Mouse (Mus musculus) right cerebral cortex, postnatal 25 days (tissue): ENCODE data around the gene Rap1gap.

ENCODE experiments used
- DNase-seq: peaks from one replicate; pipeline ENCODE4 v3.0.0; 2022

Rap1gap gene

DNA sequence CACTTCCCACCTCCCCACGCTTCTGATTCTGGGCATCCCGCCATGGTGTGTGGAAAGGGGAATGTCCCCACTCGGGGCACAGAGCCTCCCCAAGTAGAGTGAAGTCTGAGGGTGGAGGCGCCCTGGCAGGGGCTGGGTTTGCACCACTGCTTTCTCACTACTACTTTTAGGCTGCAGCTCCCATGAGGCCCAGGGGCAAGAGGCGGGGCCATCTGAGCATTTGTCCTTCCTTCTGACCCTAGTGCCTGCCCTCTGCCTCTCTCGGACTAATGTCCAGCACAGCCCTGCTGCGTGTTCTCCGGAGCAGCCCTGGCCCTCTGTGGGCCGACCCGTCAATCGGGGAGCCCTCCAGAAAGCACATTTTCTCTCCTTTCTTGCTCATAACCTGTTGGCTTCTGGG lies 59.7 kb downstream of the Rap1gap start:
- DNase-seq = no peak

- DNase-seq = no peak
Measured at GRCm38 (mm10) chr4:137724766-137725165, 60.2 kb downstream of the Rap1gap start.

GRCm38 (mm10) chr4:137725541-137726145 lies 61.1 kb downstream of the Rap1gap start:
- no peak for DNase-seq

DNA sequence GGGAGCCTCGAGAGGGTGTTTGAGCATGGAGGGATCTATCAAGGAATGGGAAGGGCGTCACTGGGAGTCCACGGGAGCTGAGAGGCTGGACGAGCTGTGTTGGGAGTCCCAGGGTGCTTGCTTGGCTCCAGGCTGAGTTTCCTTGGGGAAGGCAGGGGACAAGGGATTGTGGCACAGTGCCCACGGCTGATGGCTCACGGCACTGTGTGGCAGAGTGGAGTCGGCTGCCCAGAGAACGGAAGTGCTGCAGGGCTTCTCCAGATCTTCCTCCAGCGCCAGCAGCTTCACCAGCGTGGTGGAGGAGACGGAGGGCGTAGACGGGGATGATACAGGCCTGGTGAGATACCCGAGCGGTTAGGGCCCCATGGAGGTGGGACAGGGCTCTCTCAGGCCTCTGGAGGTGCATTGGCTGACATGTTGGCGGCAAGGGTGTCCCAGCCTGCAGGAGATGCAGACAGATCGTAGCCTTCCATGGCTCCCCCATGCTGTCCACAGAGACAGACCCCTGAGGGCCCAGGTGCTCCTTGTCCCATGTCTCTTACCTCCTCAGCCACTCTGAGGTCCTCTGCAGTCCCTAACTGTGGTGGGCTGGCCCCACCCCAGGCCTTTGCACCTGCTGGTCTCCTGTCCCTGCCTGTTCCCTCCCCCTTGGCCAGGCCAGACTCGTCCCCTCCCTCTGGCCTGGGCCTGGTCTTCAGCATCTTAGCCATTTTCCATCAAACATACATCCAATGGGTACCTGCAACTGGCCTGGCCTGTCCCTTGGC lies 62.4 kb downstream of the Rap1gap start:
- DNase-seq = no peak

DNA sequence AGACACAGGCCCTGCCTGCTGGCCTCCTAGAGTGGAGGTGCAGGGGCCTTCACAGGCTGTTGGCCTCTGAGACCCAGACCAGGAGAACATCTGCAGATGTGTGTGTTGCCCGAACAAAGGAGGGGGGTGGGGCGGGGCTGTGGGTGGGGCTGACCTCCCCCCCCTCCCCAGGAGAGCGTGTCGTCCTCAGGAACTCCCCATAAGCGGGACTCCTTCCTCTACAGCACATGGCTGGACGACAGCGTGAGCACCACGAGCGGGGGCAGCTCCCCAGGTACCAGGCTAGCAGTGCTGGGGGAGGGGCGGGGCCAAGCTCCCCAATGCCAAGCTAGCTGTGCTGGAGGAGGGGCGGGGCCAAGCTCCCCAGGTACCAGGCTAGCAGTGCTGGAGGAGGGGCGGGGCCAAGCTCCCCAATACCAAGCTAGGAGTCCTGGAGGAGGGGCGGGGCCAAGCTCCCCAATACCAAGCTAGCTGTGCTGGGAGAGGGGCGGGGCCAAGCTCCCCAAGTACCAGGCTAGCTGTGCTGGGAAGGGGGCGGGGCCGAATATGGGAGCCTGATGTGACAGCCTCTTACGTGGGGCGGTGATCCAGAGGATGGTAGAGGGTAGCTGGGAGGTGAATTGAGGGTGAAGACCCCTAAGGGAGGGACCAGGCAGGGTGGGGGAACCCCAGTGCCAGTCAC lies 63.1 kb downstream of the Rap1gap start:
- DNase-seq = no peak

GRCm38 (mm10) chr4:137728399-137729154 lies 64.1 kb downstream of the Rap1gap start:
- peak; percentile 62 for DNase-seq

DNA sequence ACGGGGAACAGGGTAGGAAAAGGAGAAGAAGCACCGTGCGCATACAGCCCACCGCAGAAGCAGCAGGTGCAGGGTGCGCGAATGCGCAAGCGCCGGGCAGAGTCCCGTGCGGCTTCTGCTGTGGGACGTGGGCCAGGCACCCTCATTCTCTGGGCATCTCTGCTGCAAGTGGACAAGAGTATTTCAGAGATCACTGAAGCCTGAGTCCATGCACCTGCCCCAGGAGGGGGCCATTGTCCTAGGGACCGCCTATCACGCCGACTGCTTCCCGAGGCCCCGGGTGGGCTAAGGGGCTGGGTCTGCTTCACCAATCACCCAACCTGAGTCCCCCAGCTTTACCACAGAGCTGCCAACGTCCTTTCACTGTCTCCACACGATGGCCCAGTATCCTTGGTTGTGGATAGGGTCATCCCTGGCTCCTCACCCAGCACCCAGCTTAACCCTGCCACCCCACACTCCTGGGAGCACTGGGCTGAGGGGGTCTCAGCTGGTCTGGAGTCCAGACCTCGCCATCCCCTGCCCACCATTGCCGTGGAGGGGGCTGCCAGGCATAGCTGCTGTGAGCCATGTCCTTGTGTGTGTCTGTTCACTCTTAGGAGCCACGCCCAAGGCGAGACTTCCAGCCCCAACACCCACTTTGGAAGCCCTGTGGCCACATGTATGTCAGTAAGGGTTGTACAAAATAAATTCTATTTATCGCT lies 64.8 kb downstream of the Rap1gap start:
- no peak for DNase-seq

GRCm38 (mm10) chr4:137730134-137730533 lies 65.6 kb downstream of the Rap1gap start:
- DNase-seq = peak; percentile 85

DNA sequence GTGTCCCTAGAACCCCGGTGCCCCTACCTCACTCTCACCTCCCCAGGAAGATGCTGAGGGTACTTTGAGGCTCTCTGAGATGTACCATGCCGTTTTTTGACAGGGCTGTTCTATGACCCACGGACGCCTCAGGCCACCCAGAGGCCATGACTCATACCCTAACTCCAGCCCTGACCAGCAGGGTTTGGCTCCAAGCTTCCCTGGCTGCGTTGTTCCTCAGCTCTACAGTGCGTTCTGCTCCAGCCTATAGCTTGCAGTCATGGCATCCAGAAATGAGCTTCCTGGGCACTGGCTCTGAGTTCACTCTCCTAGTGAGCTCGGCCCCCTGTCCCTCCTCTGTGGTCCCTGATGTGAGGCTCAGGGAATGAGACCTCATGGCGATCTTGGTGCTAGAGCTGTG lies 66.2 kb downstream of the Rap1gap start:
- DNase-seq = no peak

GRCm38 (mm10) chr4:137731891-137732290 lies 67.4 kb downstream of the Rap1gap start:
- no peak for DNase-seq

DNA sequence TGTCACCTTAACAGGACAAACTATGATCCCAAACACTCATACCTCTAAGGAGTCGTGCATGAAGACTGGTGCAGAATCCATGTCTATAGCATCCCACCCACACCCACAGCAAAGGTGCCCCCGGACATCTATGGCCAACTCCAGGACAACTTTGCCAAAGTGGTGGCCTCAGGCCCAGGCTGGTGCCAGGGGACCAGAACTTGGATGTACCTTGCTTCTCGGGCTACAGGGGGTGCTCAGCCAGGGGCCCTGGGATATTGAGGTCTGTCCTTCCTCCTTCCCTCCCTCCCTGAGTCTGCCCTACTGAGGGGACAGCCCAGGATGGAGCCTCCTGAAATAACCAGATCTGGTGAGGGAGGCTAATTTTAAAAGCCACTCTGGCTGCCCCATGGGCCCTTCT lies 67.8 kb downstream of the Rap1gap start:
- DNase-seq = no peak

DNA sequence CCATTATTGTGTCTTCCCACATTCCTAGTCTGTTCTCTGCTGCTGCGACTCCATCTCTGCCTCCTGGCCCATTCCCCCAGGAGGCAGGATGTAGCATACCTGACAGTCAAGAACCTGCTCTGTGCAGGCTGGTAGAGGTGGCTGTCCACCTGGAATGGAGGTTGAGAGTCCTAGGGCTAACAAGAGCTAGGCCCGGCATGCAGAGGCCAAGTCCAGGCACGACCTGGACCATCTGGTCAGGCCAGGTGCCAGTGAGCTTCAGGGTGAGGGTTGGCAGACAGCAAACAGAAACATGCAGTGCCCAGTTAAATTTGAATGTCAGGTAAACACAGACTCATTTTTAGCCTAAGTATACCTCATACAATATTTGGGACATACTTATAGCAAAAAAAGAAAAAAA lies 68.4 kb downstream of the Rap1gap start:
- DNase-seq = no peak

- DNase-seq = no peak
Measured at GRCm38 (mm10) chr4:137733459-137733858, 68.9 kb downstream of the Rap1gap start.

- no peak for DNase-seq
Measured at GRCm38 (mm10) chr4:137736220-137736701, 71.7 kb downstream of the Rap1gap start.

DNA sequence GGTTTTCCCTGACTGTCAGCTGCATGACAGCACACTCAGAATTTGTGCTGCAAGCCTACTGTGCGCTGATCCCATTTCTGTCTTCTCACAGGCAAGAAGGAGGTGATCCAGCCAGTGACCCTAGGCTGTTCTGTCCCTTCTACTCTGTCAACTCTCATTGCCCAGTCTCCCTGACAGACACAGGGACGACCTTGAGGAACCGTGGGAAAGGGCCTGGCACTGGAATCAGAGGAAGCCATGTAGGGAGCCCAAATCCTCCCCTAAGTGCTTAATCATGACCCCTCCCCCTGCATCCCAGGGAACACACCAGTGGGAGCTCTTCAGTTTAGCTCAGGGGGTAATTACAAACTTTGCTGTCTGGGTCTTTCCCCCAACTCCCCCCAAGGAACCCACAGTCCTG lies 73.2 kb downstream of the Rap1gap start:
- DNase-seq = no peak

- no peak for DNase-seq
Measured at GRCm38 (mm10) chr4:137739151-137739923, 74.8 kb downstream of the Rap1gap start.

DNA sequence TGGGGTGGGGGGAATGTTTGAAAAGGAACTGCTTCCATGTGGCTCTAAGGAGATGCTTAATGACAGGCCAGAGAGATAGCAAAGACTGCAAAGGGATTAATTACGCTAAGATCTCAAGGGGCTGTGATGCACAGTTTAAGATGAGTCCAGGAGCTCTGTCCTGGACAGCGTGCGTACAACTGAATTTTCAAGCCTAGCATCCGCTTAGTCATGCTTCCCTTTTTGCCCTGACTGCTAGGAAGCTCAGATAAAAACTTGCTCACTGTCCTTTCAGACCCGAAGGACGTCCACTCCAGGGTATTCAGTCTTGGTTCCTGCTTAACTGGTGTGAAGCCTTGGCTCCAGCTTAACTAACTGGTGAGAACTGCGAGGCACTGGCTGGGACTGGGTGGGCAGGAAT lies 75.8 kb downstream of the Rap1gap start:
- no peak for DNase-seq

DNA sequence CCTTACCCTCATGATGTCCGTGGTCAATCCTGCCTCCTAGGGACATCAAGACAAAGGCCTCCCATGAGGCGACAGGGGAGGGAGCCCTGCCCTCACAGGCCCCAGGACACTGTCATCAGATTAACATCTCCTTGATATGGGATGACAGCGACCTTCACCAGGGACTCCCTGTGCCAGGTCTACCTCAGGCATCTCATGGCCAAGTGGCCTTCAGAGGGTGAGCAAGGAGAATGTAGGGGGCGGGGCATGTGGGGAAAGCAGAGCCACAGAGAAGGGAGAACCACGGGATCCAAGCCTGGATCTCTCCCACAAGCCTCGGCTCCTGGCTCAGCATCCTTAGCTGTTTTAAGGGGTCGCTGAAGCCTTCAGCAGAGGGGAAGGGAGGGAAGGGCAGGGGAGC lies 79.3 kb downstream of the Rap1gap start:
- no peak for DNase-seq

GRCm38 (mm10) chr4:137744433-137744918 lies 80.0 kb downstream of the Rap1gap start:
- no peak for DNase-seq

DNA sequence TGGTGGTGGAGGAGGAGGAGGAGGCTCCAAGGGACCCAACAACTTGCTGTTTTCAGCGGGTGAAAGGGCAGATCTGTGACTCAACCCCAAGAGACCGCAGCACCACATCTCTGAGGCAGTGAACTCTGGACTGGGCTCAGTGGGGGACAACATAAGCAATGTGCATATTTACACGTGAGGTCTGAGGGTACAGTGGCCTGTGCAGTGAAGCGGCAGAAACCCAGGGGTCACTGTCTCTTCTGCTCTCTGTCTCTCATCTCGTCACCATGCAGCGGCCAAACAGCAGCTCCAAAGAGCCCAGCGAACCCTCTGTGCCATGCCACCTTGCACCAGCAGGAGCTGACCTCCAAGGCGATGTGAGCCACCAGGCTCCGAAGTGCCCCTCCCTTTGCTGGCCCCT lies 82.6 kb downstream of the Rap1gap start:
- no peak for DNase-seq

DNA sequence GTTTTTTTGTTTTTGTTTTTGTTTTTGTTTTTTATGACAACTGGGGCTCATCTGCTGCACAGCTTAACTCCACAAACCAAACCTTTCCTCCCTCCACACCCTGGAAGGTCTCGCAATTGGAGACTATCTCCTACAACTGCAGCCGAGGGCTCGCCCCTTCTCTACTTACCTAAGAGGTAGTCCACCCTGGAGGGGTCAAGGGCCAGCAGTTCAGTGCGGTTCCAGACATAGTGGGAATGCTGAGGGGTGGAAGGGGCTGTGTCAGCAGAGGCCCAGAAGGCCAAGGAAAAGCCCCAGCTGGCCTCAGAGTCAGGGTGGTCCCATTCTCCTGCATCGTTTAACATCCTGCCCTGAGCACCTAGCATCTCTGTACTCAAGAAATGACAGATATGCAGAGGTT lies 83.1 kb downstream of the Rap1gap start:
- DNase-seq = no peak

DNA sequence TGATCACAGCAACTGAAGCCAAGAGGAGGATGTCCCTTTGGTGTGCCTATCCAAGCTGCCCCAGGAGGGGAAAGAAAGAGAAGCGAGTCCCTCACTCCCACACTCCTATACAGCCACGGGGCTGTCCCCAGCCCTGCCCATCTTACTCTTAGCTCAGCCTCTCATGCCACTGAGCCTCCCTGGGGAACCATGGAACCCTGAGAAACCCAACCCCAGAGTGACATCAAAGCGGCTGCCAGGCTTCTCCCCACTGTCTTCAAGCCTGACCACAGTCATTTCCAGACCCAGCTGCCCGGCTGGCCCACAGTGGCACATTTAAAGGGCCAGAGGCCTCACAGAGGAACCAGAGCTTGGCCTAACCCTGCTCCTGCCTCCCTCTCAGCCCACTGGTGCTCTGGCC lies 84.2 kb downstream of the Rap1gap start:
- no peak for DNase-seq
